Mouse (Mus musculus) layer of hippocampus, postnatal 36 days (tissue): ENCODE measurements around the gene Hs6st2. TPM values are rescaled to one million over a fixed set of nuclear protein-coding genes. Genes with fewer than 3 reads are reported as not detected.

Experiments used
- DNase-seq, 2 experiments: peaks; one replicate each; pipeline ENCODE4 v3.0.0; 2022
- total RNA-seq, 2 experiments: library from RNA; stranded (reverse); gene quantifications; 2 replicates each; pipeline ENCODE4 v1.2.3; 2021

Gene Hs6st2
- total RNA-seq, 2 experiments from 2014 or later = 19.4 to 24.4 TPM

DNA sequence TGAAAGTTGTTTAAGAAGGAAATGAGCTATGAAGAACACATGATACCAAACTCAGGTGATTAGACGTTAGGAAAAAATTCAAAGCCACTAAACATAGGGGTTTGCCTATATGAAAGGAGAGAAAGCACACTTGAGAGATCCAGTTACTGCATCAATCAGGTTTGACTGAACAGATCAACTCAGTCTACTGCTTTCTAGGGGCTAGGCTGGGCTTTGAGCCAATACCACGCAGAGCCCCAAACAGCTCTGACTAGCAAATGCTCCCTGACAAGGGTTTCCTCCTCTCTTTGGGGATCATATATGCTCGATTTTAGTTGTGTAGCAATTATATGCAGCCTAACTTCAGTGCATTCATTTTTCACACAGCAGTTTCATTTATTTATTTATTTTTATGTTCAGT lies 96.2 kb downstream of the Hs6st2 start:
- DNase-seq = no peak

DNA sequence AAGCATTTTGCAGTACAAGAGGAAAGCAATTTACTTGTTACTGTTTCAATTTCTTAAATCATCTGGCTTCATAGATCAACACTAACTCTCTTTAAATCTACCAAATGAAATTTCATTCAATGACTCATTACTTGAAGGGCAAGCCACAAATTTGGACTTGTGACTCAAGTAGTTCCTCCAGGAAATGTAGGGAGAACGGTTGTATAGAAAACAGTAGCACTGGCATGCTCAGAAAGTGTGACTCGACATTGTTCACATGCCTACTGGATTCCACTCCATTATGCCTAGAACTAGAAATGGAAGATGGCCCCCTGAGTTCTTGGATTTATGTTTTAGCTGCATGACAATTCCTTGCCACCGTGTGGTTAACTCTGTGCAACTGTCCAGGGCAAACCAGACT lies 100.0 kb downstream of the Hs6st2 start:
- DNase-seq = no peak

DNA sequence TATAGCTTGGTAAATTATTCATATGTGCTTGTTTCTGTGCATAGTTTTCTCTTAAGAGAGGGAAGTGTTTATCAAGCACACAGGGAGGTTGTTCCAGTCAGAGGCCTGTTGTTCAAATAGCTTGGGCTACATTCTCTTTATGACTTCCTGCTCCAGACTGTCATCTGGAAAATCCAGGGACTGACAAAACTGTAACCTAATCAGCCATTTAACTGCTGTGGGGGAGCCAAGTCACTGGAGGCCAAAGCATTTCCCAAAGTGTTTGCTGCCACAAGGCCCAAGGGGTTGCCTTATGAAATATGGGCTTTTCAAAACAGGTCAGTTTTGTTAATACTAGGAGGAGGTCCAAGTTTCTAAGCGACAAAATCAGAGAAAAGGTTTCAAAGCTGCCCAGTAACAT lies 119.8 kb downstream of the Hs6st2 start:
- no peak for DNase-seq

DNA sequence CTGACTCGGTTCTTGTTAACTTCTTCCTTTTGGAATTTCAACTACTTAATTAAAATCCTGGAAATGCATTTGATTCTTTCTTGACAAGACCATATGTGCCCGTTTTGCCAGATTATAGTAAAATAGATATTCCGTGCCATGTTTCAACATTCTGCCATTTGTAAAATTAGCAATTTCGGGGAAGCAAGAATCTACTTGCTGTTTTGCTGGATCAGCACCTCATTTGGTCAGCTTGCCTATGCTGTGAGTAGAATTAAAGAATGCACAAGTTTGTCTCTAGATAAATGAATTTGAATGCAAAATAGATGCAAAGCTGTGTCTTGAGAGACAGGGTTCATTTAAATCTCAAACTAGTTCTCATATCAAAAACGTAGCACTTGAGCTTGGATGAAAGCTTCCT lies 142.0 kb downstream of the Hs6st2 start:
- DNase-seq = no peak

DNA sequence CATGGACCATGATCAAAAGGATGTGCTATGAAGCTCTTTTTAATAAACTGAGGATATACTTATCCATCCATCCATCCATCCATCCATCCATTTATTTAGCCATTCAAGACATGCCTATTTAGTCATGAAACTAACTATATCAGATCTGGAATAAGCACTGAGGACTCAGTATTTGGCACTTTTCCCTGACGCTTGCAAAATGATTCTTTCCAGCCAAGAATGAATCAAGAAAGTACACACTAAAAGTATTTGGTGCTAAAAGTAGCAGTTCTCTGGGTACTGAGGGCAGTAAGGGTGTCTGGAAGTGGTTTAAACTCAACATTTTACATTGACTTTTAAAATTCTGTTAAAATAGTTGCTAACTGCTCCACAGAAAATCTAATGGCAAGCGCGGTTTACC lies 144.6 kb downstream of the Hs6st2 start:
- no peak for DNase-seq

DNA sequence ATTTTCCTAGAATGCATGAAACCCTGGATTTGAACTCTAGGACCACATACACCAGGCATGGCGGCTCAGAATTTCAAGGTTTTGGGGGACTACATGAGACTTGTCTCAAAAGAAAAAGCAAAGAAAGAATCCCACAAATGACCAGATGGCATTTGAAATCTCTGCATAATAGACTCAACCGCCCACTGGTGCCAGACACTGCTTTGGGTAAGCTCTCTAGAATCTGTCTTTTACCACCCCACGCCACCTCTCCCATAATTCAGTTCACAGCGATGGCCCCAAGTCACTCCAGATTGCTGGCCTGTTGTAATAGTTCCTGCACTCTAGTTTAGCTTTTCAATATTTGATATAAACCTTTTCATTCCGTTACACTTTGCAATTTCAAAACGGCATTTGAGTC lies 146.4 kb downstream of the Hs6st2 start:
- no peak for DNase-seq

DNA sequence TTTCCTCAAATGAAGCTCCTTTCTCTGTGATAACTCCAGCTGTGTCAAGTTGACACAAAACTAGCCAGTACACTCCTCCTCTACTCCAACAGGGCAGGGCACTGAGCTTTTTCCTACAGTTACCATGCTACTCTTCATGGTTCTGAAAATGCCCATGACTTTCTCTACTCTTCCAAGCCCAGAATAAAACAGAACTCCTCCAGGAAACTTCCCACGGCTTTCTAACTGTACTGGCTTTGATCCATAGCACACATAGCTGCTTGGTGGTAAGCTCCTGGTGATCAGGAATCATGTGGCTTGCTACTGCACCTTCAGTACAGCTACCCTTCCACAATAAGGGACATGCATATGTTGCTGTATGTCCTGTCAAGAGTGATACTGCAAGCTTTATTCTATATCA lies 150.5 kb downstream of the Hs6st2 start:
- DNase-seq = no peak

DNA sequence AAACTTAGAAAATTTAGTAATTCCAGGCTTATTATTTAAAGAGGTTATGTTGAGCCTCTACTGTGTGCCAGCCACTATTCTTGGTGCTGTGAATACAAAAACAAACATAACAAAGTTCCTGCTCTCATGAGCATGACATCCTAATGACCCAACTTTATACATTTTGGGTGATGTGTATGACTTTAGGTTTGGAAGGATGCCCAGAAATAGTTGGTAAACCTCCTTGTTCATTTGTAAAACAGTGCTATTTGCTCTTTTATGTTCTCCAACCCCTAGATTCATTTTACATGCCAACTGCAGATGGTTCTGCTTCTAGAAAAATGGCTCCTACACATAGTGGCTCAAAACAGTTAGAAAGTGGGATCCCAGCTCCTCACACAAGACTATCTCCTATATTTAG lies 153.1 kb downstream of the Hs6st2 start:
- DNase-seq = no peak

DNA sequence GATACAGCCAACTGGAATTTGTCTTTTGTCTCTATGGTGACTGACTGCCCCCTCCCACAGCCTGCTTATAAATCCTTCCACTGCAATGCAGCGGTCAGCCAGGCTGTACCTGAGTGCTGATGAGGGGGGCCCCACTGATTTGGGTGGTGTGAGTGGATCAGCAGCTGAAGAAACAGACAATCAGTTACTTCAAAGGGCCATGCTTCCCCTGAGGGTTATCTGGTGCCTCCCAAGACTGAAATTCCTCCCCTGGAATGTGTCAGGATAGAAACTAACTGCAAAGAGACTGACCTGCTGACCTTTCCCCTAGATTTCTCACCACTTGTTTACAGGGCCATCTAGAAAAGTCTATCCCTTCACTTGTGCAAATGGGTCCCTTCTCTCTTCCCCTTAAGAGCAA lies 166.8 kb downstream of the Hs6st2 start:
- no peak for DNase-seq

DNA sequence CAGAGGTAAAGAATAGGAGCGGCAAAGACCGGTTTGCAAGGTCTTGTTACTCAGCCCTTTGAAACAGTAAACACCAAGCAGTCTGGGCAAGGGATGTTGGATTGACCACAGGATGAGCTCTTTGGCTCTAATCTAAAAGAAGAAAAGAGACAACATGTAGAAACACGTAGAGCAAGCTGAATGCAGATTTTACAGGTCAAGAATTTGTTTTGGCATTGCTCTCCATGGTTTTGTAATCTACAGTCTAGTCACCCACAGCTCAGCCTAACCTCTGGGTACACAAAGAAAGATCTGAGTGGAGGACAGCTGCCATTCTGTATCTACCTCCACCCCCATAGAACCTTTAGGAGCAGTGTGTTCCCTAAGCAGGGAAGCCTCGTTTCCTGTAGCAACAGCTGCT lies 175.1 kb downstream of the Hs6st2 start:
- no peak for DNase-seq

DNA sequence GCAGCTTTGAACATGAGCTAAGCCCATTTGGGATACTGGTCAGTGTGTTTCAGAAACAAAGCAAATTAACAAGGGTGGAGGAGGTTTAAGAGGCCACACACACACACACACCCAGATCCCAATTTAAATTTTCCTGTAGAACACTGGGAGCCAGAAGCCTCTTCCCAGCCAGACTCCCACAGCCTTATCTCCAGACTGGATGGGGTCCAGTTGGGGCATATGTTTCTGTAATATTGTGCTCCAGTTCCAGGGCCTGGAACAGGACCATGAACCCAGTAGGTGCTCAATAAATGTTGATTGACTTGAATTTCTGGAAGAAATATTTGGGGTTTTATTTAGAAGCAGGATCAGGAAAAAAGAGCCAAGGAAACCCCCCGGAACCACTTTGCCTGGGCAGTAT lies 176.0 kb downstream of the Hs6st2 start:
- no peak for DNase-seq

DNA sequence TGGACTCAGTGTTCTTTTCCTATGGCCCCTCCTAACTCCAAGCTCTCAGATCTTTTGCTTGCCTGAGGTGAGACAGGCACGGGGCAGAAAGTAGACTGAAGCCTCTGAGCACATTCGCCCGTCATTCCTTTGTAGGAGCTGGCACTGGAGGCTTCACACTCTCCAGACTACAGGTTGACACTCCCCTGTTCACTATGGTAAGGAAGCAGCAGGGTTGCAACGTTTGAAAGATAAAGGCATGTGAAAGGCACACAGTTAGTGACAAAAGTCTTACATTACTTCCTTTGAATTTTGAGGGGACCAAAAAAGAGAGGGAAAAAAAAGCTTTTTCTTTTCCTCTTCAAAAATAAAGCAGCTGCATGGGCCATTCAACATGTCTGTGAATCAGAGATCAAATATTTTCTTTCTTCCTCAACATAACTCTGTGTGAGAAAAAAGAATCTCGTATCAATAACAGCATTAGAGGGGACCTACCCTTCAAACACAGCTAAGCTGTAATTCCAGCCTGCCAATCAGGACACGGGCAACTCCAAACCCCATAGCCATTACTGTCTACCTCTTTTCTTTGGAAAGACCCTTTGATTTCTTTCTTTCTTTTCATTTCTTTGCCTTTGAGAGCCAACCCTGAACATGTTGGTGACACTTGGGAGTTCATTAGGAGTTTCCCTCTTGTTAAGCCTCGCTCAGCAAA lies 177.7 kb downstream of the Hs6st2 start:
- no peak for DNase-seq

DNA sequence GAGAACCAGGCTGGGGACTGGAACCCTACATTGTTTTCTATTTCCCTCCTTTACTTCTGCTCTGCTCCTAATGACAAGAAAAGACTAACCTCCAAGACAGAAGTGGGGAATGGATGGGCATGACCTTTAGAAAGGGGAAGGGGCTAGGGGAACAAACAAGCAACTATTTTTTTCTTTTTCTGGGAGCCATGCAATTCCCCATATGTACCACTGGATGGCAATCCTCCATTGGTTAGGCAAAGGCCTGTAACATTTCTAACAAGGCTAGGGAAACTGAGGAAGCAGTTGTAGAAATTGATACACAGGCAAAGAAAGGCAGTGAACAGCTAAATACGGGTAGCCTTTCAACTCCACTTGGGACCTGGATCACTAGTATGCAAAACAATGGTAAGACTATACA lies 183.8 kb downstream of the Hs6st2 start:
- no peak for DNase-seq

DNA sequence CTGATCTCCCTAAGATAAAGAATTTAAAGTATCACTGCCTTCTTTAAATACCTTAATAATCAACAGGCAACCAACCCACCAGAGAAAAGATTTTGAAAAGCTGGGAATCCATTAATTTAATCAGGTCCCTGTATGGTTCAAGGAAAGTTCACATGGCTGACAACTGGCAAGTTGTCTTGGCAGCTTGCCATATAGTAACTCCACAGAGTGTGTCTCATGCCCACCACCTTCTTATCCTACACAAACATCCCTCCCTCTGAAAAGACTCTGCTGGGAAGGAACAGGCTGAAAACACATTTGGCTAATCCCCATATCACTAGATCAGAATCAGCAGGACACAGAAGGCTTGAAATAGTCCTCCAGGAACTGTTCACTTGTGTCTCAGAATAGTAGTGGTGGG lies 193.3 kb downstream of the Hs6st2 start:
- DNase-seq = no peak

DNA sequence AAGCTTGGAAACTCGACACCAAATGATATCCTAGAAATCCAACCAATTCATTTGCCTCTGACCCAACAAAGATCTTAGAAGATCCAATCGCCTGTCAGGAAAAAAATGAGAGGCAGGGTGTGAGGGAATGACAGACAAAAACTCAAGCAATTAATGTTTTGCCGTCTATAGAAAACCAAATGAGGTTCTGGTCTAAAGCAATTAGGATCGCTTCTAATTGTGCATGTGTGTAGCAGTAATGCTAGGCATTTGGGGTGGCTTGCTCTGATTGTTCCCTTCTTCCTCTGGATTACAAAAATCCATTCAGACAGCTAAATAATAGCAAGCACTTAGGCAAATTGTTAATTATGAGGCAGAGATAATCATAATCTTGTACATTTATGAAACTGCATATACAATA lies 212.2 kb downstream of the Hs6st2 start:
- no peak for DNase-seq

DNA sequence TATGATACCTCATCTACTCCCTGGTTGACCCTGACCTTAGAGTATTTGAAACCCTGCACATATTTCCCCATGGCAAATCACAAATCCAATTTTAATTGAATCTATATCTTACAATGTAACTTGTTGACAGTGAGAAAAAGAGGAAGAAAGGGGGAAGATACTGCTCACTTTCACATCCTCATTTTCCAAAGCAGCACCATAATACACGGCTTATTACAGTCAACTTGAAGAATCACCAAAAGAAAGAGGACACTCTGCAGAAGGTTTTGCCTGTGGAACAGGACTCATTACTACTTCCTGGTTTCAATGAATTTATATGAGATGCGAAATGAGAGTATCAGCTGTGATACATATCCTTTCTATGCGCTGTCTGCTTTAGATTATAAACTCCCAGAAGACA lies 220.2 kb downstream of the Hs6st2 start:
- no peak for DNase-seq

DNA sequence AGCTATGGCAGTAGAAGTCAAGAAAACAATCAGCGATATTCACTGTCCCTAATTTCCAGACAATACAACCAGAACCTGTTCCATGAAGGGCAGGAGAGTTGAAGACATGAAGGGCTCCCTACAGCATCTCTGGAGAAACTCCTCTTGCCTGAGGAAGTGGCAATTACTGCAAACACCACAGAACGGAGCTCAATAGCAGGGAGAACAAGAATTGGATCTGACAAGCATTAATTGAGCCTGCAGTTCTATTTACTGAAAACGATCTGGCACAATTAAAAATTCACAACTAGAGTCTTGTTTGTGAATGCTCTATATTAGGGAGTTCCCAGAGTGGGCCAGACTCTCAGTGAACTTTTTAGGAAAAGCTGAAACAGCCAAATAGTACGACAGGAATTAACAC lies 238.3 kb downstream of the Hs6st2 start:
- no peak for DNase-seq

DNA sequence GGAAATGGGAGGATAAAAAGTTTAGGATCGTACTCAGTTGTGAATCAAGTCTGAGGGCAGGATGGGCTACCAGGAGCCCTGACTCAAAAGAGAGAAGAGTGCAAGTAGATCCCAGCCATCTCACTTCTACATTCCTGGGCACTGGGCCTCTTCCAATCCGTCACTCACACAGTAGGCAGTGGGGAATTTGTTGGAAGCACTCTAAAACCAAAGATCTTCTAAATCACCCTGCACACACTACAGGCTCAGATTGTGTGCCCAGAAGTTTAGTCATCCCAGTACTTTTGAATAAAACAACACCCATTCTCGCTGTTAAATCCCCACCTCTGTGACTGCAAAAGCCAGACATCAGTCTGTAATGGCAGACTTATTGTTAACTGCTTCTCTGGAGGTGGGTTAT lies 249.9 kb downstream of the Hs6st2 start:
- DNase-seq = no peak

DNA sequence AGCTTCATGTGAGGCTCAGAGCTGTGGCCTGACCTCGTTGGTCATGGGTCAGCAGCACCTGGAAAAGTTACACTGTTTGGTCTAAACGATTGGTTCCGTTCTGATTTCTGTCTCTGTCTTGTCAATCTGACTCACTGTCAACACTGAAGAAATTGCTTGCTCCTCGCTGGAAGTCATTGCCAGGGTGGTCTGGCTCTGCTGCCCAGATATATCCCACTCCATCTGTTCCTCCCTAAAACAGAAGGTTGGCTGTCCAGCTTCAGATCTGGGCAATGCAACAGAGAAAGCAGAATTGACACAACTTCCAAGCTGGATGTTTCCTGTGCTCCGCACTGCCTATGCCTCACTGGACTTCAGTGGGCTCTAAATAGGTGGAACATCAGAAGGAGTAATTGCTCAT lies 256.6 kb downstream of the Hs6st2 start:
- DNase-seq = no peak

DNA sequence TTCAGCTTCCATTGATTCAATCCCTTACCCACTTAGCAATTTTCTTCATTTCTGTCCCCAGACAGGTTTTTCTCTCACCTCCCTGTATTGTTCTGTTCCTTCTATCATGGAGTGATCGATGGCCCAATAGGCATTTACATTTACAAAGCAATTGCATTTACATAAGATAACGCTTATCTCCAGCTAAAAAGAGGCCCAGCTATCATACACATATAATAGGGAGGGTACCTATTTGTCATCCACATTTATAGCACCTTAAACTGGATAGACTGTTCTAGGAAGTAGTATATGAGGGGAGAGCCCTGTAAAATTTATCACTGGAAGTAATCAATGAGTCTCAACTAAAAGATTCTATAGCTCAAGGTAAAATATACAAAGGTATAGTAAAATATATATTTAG lies 271.4 kb downstream of the Hs6st2 start:
- DNase-seq = no peak

DNA sequence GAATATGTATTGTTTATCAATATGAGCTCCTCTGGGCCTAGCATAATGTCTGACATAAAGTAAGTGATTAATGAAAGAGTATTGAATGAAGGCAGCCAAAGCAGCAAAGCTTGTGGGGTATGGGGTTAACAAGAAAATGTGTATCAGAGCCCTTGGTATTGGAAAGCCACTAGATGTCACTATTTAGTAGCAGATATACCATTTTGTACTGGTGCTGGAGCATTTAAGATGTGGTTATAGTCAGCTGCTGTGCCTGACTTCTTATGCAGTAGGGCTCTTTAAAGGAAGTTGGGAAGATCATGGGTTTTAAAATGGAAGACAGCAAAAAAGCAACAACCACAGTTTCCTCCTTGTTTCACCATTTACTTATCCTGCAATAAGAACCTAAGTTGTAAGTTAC lies 284.2 kb downstream of the Hs6st2 start:
- no peak for DNase-seq

DNA sequence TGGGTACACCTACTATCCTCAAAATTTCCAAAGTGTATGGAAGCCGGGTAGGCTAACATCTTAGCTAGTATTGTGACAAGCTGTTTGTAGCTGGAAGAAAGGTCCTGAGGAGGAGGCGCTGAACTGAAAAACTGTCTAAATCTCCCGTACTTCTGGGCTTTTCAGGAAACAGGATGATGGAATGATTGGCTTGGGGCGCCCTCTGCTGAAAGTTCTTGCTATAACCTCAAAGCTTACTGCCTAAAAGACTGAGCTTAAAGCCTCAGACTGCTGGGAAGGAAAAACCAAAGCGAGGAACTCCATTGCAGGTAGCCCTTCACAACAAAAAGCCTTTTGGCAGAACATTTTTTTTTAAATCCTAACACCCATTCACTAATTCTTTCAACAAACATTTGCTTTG lies 307.0 kb downstream of the Hs6st2 start:
- peak; percentile 56 to 72 for DNase-seq

DNA sequence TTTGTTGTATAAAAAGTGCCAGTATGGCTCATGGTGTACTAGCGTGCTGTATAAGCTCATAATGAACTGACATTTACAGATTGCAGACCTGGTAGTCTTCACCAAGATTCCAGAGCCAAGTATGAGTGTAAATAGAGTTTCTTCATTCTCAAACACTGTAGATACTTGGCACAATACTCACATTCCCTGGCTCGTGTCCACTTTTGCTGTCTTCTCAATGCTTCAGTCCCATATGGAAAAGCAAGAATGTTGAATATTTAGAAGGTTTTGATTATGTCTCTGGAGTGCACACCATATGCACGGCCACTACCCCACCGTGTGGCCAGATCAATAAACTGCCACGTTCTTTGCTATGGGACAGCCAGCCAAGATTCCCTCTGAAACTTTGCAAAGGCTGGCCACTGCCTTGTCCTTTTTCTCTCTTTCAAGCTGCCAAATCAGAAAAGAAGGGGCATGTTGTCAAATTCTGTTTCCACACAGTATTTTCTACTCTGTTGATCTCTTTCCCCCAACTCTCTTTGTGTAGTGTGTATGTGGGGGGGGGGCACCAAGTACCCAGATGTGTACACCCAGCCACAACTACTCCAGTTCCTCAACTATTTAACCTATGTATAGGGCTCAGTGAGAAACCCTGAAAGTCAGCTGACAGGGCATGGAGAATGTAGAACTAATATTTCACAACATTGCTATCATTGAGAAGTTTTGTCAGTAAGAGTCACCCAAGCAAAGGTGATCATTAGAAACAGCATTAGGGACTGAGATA lies 309.0 kb downstream of the Hs6st2 start:
- DNase-seq = peak in 1 of 2 experiments; percentile 9

DNA sequence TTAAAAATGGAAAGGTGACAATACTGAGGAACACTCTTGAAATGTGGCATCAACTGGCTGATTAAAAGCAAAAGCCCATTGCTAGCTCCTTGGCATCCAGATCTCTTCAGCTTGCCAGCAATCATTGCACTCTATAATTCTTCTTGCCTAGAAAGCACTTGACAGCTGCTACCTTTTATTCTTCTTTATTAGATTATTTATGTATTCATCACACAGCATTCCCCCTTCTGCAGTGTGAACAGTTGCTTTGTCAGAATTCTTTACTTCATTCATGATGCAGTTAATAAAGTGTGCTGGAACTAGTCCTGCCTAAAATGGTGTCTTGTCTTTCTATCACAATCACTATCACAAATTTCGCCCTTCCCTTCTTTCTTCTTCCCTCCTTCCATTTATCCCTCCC lies 332.0 kb downstream of the Hs6st2 start:
- no peak for DNase-seq

DNA sequence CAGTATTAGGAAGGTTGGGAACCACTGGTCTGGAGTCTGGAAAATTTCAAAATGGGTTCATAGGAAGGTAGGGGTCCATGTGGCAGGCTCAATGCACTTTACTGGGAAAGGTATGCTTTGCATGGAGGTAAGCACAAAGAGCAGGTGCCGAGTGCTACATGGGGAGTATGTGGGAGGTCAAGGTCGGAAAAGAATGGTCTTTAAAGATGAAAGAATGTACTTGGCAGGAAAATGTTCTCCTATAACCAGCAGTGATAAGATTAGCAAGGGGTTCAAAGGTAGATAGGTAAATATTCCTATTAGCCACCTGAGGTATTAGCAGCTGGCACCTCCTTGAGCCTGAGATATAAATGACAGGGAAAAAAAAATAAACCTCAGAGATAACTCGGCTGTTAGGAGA lies 338.1 kb downstream of the Hs6st2 start:
- DNase-seq = no peak
